Mouse (Mus musculus) CH12.LX (cell line): Measurements from ENCODE around the gene Adam12. TPM values are rescaled to one million over a fixed set of nuclear protein-coding genes. Genes with fewer than 3 reads are reported as not detected.

Experiments
- DNase-seq: peaks from one replicate; pipeline ENCODE4 v3.0.0-alpha.2; 2013; ENCODE audit errors: extremely low read depth
- H3K27ac ChIP-seq: 2 replicates; pipeline ENCODE4 v1.5.1; 2012; ENCODE audit warnings: low read depth, mild to moderate bottlenecking, control low read depth, moderate library complexity; ENCODE audit not compliant: insufficient read depth
- H3K27me3 ChIP-seq: replicated peaks from 2 replicates; pipeline ENCODE3; 2012; ENCODE audit warnings: inconsistent platforms
- H3K36me3 ChIP-seq, 2 experiments: replicated peaks in 1 of 2; 2 replicates each; pipeline versions ENCODE3 to v1.6.1; 2012; ENCODE audit warnings: inconsistent platforms in 1 of 2, low read length in 1 of 2, mild to moderate bottlenecking in 1 of 2, mixed read lengths in 1 of 2, moderate library complexity in 1 of 2; ENCODE audit not compliant: control insufficient read depth in 1 of 2, insufficient read depth in 1 of 2
- H3K4me1 ChIP-seq, 2 experiments: 2 replicates each; pipeline ENCODE4 v1.6.1; 2012; ENCODE audit warnings: inconsistent platforms in 1 of 2, moderate library complexity in 1 of 2; ENCODE audit not compliant: insufficient read depth in 2 of 2, control insufficient read depth in 1 of 2
- H3K4me2 ChIP-seq: 2 replicates; pipeline ENCODE4 v1.6.1; 2012; ENCODE audit warnings: low read depth, mild to moderate bottlenecking, control low read depth; ENCODE audit not compliant: poor library complexity, insufficient read depth, severe bottlenecking
- H3K4me3 ChIP-seq, 3 experiments: fragments of 150-350 bp in 1 of 3; sonication (generic) in 1 of 3; replicated peaks in 1 of 3; 2 replicates each; pipeline versions ENCODE3 to v1.5.1; 2011 to 2012; ENCODE audit warnings: low read depth in 2 of 3, low read length in 2 of 3, mild to moderate bottlenecking in 2 of 3, moderate library complexity in 2 of 3, control low read depth in 1 of 3, improper control_type of control experiment in 1 of 3, inconsistent platforms in 1 of 3, mixed read lengths in 1 of 3; ENCODE audit not compliant: poor library complexity in 1 of 3
- H3K79me2 ChIP-seq: replicated peaks from 2 replicates; pipeline ENCODE4 v1.6.1; 2012; ENCODE audit warnings: mild to moderate bottlenecking, moderate library complexity; ENCODE audit not compliant: control insufficient read depth, poor library complexity, insufficient read depth, severe bottlenecking; ENCODE audit errors: extremely low read depth
- H3K9ac ChIP-seq: 2 replicates; pipeline ENCODE4 v1.6.1; 2012; ENCODE audit warnings: low read depth, mild to moderate bottlenecking, control low read depth, moderate library complexity; ENCODE audit not compliant: insufficient read depth
- H3K9me3 ChIP-seq: replicated peaks from 2 replicates; pipeline ENCODE3; 2012; ENCODE audit warnings: low read length, inconsistent platforms, mixed read lengths
- CTCF ChIP-seq, 2 experiments: IDR thresholded peaks in 1 of 2; conservative IDR thresholded peaks in 1 of 2; 2 replicates each; pipeline ENCODE4 v1.5.1; 2011 to 2012; ENCODE audit warnings: low read depth in 2 of 2, low read length in 2 of 2, improper control_type of control experiment in 1 of 2, inconsistent platforms in 1 of 2, mild to moderate bottlenecking in 1 of 2, moderate library complexity in 1 of 2
- HCFC1 ChIP-seq: IDR thresholded peaks from 2 replicates; pipeline ENCODE4 v1.6.1; 2012; ENCODE audit warnings: low read depth, mild to moderate bottlenecking, inconsistent platforms, low read length, improper control_type of control experiment
- dilution Hi-C: fragments of 300-500 bp; cut with MboI; formaldehyde crosslinking; loops from 2 replicates; pipeline ENCODE4 v1.14.3; 2020; ENCODE audit warnings: low sequenced_read_pairs; ENCODE audit not compliant: extremely low pct_unique_long_range_greater_than_20kb, extremely low pct_ligation_motif_present
- in situ Hi-C: fragments of 300-500 bp; cut with MboI; formaldehyde crosslinking; loops from 3 replicates; pipeline ENCODE4 v1.14.3; 2019; ENCODE audit warnings: low sequenced_read_pairs, low pct_ligation_motif_present, low pct_unique_long_range_greater_than_20kb, mixed read lengths
- polyA plus RNA-seq: library from polyadenylated mRNA; unstranded; fragments of >175 nt; gene quantifications from 2 replicates; pipeline ENCODE4 v1.2.1, GENCODE M21; 2012; ENCODE audit warnings: low read depth; ENCODE audit not compliant: insufficient read length
- total RNA-seq, 2 experiments: library from RNA; depleted of rRNA; stranded (reverse); fragments of 300-350 nt in 1 of 2; fragments of >200 nt in 1 of 2; gene quantifications; 2 replicates each; pipeline ENCODE4 v1.2.3; 2012 to 2014

Adam12 gene
- total and polyA plus RNA-seq, 3 experiments: not detected

DNA sequence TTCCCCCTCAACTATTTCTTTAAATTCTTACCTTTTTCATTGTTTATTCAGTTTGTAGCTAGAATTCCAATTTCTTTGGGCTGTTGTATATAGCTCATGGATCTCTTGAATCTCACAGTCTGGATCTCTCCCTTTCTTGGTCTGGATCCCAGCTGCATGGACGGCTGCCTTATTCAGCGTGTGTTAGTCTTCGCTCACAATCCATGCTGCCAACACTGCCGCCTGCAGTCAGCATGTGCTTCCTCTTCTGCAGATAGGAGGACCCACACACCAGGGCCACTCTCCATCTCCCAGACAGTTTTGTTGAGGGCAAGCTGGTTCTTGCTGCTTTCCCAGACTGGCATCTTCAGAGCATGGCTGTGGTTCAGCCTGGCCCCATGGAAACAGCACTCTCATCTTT lies 392.4 kb downstream of the Adam12 start:
- no peaks in the 10 kb centered on the region for H3K36me3 ChIP-seq
- TF ChIP-seq HCFC1 (no peak), CTCF (conservative IDR thresholded peaks at IDR 0.05 in 1 of 2, IDR thresholded peaks at IDR 0.05 in 1 of 2; ENCODE audit: low read depth in 2 of 2, low read length in 2 of 2) (peak in 1 of 2 experiments; percentile 11; a peak in 1 of 4 replicates)
- no peak for DNase-seq
- in situ Hi-C loops: no loop called here
- no peak overlapping the region for H3K4me3 ChIP-seq
- H3K79me2 ChIP-seq: no peaks in the 10 kb centered on the region
- dilution Hi-C loops: no loop called here
- H3K9me3 ChIP-seq: no peaks in the 10 kb centered on the region
- peaks cover 70% of the 10 kb centered on the region for H3K27me3 ChIP-seq
- H3K4me1 ChIP-seq: no peaks in the 10 kb centered on the region
- no peak overlapping the region for H3K27ac ChIP-seq
- H3K4me2 ChIP-seq: no peak overlapping the region
- no peak overlapping the region for H3K9ac ChIP-seq

Other genes starting within 250 kb of the Adam12 start
- not detected in 2 replicates for gene D7Ertd443e, start 153.5 kb upstream of the Adam12 start, total RNA-seq (2012; rRNA removed)
- gene D7Ertd443e, start 153.5 kb upstream of the Adam12 start, total RNA-seq (2014; rRNA removed): not detected in 2 replicates
- gene D7Ertd443e, start 153.5 kb upstream of the Adam12 start, polyA plus RNA-seq: not detected in 2 replicates